In the genomic region with DNA sequence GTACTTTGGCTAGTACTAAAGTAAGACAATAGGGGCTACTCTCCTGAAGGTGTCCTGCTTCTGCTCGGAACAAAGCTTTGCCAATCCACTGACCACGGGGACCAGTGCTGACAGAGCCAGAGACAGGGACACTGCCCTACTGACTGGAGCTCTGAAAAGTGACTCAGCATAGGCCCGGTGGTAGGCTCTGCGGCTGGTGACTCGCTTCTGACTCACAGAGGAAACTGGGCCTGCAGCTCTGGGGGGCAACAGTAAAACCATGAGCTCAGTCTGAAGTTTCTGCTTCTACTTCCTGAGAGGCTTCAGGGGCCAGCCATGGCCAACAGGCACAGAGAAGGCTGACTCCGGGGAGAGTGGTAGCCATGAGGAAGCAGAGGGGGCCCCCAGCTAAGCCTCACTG, we compare ENCODE assay signal across 12 mouse cellular contexts. TPM values are rescaled to one million over a fixed set of nuclear protein-coding genes. Genes with fewer than 3 reads are reported as not detected.
DNase-seq lines count a peak whose midpoint lies in the region; ATAC-seq lines count a peak whose summit lies in the region.
"Had no signal": no experiment of that assay in that cellular context is flagged by ENCODE, and none has a peak within 500 bp of the region (broad histone marks: within the 10 kb centered on the region; RNA-seq: fewer than 3 reads in every experiment).

No protein-coding gene starts in this region.

- no peak overlapping the region for H3K4me3 ChIP-seq in liver, embryonic 13.5 days (replicated peaks)
- H3K4me3 ChIP-seq in forebrain, embryonic 10.5 days = no peak overlapping the region
- H3K4me3 ChIP-seq: hindbrain, embryonic 15.5 days; lung, embryonic 15.5 days had no signal

- WGBS in liver, embryonic 13.5 days (ENCODE audit: insufficient replicate concordance) = 20% methylated on average over 6 of the region's 6 CpGs
- WGBS in forebrain, embryonic 10.5 days = 73% methylated on average over 6 of the region's 6 CpGs

- H3K9me3 ChIP-seq in liver, embryonic 13.5 days (replicated peaks) = no peaks in the 10 kb centered on the region
- no peaks in the 10 kb centered on the region for H3K9me3 ChIP-seq in forebrain, embryonic 10.5 days
- H3K9me3 ChIP-seq: hindbrain, embryonic 15.5 days; lung, embryonic 15.5 days had no signal

- no peak overlapping the region for H3K9ac ChIP-seq in liver, embryonic 13.5 days
- H3K9ac ChIP-seq: hindbrain, embryonic 15.5 days; lung, embryonic 15.5 days had no signal

- DNase-seq in urinary bladder, postnatal 14 days (ENCODE audit: low spot score) = peak; percentile 57
- DNase-seq in urinary bladder, postnatal 4 days (ENCODE audit: low spot score in 2 of 2) = no peak
- peak; percentile 49 for DNase-seq in adrenal gland, postnatal 25 days
- DNase-seq in liver, embryonic 13.5 days = no peak
- DNase-seq in forebrain, embryonic 10.5 days (ENCODE audit: extremely low spot score, low spot score) = no peak
- no peak for DNase-seq in left cerebral cortex, adult 11 months (ENCODE audit: low spot score)
- no peak for DNase-seq in spleen, postnatal 36 days (ENCODE audit: low spot score in 2 of 2)
- DNase-seq: gastrocnemius, postnatal 14 days had no signal

- ATAC-seq in liver, embryonic 13.5 days (ENCODE audit: low read depth) = peak; percentile 41

- H3K27me3 ChIP-seq in liver, embryonic 13.5 days = no peaks in the 10 kb centered on the region
- H3K27me3 ChIP-seq in forebrain, embryonic 10.5 days (ENCODE audit: poor library complexity, severe bottlenecking) = peaks cover 60% of the 10 kb centered on the region
- H3K27me3 ChIP-seq: hindbrain, embryonic 15.5 days; lung, embryonic 15.5 days had no signal

- H3K4me1 ChIP-seq in liver, embryonic 13.5 days (replicated peaks) = no peaks in the 10 kb centered on the region; the same call in 1 of the 2 replicates
- peaks cover 24% of the 10 kb centered on the region for H3K4me1 ChIP-seq in forebrain, embryonic 10.5 days
- H3K4me1 ChIP-seq: hindbrain, embryonic 15.5 days; lung, embryonic 15.5 days had no signal

- H3K27ac ChIP-seq in liver, embryonic 13.5 days = no peak overlapping the region
- no peak overlapping the region for H3K27ac ChIP-seq in forebrain, embryonic 10.5 days
- H3K27ac ChIP-seq: hindbrain, embryonic 15.5 days; lung, embryonic 15.5 days had no signal

- no peak overlapping the region for H3K4me2 ChIP-seq in liver, embryonic 13.5 days
- H3K4me2 ChIP-seq: hindbrain, embryonic 15.5 days; lung, embryonic 15.5 days had no signal

- H3K36me3 ChIP-seq in liver, embryonic 13.5 days = no peaks in the 10 kb centered on the region
- H3K36me3 ChIP-seq in forebrain, embryonic 10.5 days (replicated peaks) = no peaks in the 10 kb centered on the region
- H3K36me3 ChIP-seq: hindbrain, embryonic 15.5 days; lung, embryonic 15.5 days had no signal

RNA-seq across cellular contexts. Expression of gene 6430531B16Rik, which starts 7.1 kb away (rescaled TPM):
- 0.61 TPM in 1 of 2 replicates, not detected in the other for total RNA-seq in adrenal gland, postnatal 25 days (2021)
- polyA plus RNA-seq in liver, embryonic 13.5 days (2015; fragmentation: Nextera tagmentation; extraction: Ambion mirVana) = not detected in 2 replicates
- 0.67 and 0.91 TPM in 2 replicates for polyA plus RNA-seq in forebrain, embryonic 10.5 days (2016; fragmentation: Nextera tagmentation; extraction: Ambion mirVana)
- total RNA-seq: gastrocnemius, postnatal 14 days had no signal

RNA-seq across cellular contexts. Expression of gene Adam8, which starts 20.9 kb away (rescaled TPM):
- total RNA-seq in adrenal gland, postnatal 25 days (2021) = 1.9 and 2.1 TPM in 2 replicates
- polyA plus RNA-seq in liver, embryonic 13.5 days (2015; fragmentation: Nextera tagmentation; extraction: Ambion mirVana) = 0.27 and 0.46 TPM in 2 replicates
- 1.6 and 2.4 TPM in 2 replicates for polyA plus RNA-seq in forebrain, embryonic 10.5 days (2016; fragmentation: Nextera tagmentation; extraction: Ambion mirVana)

RNA-seq across cellular contexts. Expression of gene Utf1, which starts 27.8 kb away (rescaled TPM):
- total RNA-seq in adrenal gland, postnatal 25 days (2021) = not detected in 2 replicates
- polyA plus RNA-seq in liver, embryonic 13.5 days (2015; fragmentation: Nextera tagmentation; extraction: Ambion mirVana) = not detected in 2 replicates
- 0.25 TPM in 1 of 2 replicates, not detected in the other for polyA plus RNA-seq in forebrain, embryonic 10.5 days (2016; fragmentation: Nextera tagmentation; extraction: Ambion mirVana)
- total RNA-seq: gastrocnemius, postnatal 14 days had no signal
- polyA plus RNA-seq: embryonic facial prominence, embryonic 11.5 days; hindbrain, embryonic 15.5 days; stomach, embryonic 14.5 days had no signal

Comparison
In these comparisons a context has a peak if more than half of its experiments do, and no peak if none do; other contexts are left out.
1. DNase-seq: peak in urinary bladder, postnatal 14 days (single experiment) and adrenal gland, postnatal 25 days (single experiment); none in urinary bladder, postnatal 4 days (0 of 2), liver, embryonic 13.5 days (single experiment), forebrain, embryonic 10.5 days (single experiment), left cerebral cortex, adult 11 months (single experiment) and spleen, postnatal 36 days (0 of 2).